Mouse (Mus musculus): Measurements from ENCODE around the gene Pnpla6.
"Not testable (repeated sequence)": the region's sequence is repeated elsewhere in the genome, so short reads cannot be mapped to it uniquely, and the experiment has no call there.

Gene Pnpla6

GRCm38 (mm10) chr8:3576211-3576960, 61.2 kb downstream of the Pnpla6 start:
- no peak for DNase-seq (ENCODE audit: low spot score)

DNA sequence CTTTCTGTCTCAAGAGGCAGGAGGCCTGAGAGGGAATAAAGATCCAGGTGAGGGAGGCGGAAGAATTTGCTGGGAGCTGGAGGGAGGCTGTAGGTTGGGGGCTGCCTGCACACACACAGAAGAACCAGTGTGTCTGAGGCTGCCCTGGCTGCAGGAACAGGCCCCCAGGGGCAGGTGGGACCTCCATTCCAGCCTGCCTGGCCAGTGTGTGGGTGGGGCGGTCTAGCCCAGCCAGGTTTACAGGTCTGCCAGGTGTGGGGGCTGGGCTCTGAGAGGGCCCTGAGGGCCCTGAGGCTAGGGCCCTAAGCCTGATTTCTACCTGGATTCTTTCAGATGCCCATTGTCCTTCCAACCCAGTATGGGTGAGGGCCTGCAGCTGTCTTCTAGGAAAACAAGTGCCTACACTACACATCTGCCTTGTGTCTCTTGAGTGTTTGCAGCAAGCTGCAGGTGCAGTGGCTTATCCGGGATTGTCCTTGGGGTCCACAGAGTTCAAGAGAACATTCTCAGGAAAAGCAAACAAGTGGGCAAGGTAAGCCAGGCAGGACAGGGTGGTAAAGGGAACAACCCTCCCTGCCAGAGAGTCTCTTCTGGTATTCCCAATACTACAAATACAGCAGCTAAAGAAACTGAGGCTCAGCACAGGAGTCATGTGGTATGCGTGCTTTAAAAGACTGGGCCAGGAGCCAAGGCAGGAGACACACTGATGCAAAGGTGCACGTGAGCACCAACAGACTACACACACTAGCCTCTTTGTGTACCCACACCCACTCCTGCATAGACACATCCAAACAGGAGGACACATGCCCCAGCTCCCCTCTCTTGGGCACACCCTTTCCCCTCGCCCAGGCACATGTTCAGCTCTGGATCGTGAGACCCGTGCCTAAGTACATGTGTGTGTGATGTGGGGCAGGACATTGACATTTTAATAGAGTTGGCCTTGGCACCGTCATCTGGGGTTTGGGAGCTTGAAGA, 64.5 kb downstream of the Pnpla6 start:
- DNase-seq (ENCODE audit: low spot score) = no peak

DNA sequence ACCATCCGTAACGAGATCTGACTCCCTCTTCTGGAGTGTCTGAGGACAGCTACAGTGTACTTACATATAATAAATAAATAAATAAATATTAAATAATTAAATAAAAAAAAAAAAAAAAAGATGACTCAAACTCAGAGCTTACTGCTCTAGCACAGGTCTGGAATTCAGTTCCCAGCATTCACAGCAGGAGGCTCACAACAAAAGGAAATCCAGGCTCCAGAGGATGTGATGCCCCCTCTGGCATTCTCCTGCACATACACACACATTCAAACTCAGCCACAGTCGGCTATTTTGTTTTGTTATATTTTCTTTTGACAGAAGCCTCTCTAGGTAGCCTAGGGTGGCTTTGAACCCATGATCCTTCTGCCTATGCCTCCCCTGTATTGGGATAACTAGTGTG, 66.8 kb downstream of the Pnpla6 start:
- DNase-seq (ENCODE audit: low spot score) = not testable (repeated sequence)

- DNase-seq (ENCODE audit: low spot score) = no peak
These were observed 71.3 kb downstream of the Pnpla6 start for GRCm38 (mm10) chr8:3586452-3586851.

- DNase-seq (ENCODE audit: low spot score) = no peak
These were observed 71.8 kb downstream of the Pnpla6 start, which contains the start of gene Camsap3 for GRCm38 (mm10) chr8:3586993-3587390. Gene Camsap3 (plus strand): TSS chr8:3587293.

DNA sequence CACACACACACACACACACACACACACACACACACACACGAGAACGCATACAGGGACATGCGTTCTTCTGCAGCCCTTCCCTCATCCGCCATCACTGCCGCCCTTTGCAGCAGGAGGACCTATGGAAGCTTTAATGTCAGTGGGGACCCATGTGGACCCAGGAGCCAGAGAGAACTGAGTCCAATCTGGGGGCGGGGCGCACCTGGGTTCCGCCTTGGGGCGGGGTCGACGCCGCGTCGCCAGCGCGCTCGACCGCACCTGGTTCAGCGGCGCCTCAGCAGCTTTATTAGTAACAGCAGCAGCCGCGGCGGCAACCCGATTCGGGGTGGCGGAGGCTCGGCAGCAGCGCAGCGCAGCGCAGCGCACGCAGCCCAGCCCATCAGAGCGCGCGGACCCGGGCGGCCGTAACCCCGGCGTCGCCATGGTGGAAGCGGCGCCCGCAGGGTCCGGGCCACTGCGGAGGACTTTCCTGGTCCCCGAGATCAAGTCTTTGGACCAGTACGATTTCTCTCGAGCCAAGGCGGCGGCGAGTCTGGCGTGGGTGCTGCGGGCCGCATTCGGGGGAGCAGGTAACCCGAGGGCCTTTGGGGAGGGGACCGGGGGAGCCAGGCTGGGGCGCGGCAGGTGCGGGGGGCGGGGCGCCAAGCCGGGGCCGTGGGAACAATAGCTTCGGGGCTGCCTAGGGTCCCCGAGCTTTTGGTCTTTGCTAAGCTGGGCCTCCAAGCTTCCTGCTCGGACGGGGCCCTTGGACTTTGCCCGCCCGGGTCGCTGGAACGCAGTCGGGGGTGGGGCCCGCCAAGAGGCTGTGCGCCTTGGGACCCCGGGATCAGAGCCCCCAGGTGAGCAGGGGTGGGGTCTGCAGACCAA, 72.4 kb downstream of the Pnpla6 start:
- DNase-seq (ENCODE audit: low spot score) = peak; percentile 56

DNA sequence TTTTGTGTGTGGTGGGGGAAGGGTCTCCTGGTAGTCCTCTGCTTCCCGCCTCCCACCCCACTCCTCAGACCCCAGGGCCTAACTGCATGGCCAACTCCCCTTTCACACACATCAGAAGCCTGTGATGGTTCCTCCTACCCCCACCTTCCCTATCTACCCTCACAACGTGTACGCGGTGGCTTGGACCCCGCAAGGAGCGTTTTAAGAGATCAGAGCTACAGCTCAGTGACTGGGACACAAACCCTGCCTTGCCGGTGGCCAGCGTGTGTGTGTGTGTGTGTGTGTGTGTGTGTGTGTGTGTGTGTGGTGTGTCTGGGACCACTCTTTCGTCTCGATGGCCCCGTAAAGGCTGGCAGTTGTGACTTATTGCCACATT, 73.1 kb downstream of the Pnpla6 start:
- DNase-seq (ENCODE audit: low spot score) = no peak

- DNase-seq (ENCODE audit: low spot score) = no peak
These were observed 78.3 kb downstream of the Pnpla6 start for GRCm38 (mm10) chr8:3593470-3593869.

All from layer of hippocampus, adult 11-12 months (tissue).